Mouse (Mus musculus): ENCODE measurements around the gene Jarid2.

The Jarid2 gene

DNA sequence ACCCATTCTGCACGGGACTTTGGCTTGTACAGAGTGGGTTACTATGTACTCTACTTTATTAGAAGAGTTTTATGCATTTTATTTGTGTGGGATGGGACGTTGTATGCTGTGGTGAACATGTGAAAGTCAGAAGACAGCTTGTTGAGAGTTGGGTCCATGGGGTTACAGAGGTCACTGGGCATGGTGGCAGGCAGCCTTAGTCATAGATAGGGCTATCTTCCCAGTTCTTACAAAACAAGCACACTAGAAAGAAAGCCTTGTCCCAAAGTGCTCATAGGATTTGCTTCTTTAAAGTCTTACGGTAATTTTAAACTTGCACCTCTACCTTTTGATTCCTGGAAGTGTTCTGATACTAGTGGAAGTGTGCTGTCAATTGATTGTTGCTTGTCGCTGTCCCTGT is 103.6 kb downstream of the Jarid2 start:
- no peak for DNase-seq (ENCODE audit: extremely low spot score, low read depth, low spot score)

DNA sequence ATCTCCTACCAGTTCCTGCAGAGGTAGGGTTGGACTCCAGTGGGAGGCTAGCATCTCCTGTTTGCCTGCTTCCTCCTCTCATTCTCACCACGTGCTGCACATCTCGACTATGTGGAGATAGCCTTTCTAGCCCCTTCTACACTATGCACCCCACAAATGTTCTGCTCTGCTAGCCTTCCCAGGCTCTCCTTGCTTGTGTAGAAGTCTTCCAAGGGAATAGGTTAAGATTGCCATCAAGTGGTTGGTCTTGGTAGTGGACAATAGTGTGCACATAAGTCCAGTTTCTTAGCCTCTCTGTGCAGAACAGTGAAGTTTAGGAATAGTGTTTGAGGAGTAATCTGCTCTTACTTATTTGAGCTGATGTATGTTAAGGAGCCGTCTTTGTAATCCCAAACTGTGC is 104.1 kb downstream of the Jarid2 start:
- DNase-seq (ENCODE audit: extremely low spot score, low read depth, low spot score): no peak

DNA sequence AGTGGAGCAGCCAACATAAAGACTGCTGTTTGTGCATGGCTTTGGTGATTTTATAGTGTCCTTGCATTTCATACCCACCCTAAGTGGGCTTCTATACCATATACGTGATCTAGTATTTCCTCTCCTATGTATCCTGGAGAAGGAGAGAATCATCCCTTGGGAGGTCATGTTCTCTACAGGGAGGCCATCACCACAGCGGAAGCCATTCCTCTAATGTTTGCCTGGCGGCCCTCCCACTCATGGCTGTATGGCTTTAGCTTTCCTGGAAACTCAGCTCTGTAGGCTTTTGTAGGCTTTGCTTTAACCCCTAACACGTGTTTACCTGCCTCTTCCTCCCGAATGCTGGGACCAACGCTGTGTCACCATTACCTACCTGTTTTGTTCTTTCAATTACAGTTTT is 108.2 kb downstream of the Jarid2 start:
- no peak for DNase-seq (ENCODE audit: extremely low spot score, low read depth, low spot score)

DNA sequence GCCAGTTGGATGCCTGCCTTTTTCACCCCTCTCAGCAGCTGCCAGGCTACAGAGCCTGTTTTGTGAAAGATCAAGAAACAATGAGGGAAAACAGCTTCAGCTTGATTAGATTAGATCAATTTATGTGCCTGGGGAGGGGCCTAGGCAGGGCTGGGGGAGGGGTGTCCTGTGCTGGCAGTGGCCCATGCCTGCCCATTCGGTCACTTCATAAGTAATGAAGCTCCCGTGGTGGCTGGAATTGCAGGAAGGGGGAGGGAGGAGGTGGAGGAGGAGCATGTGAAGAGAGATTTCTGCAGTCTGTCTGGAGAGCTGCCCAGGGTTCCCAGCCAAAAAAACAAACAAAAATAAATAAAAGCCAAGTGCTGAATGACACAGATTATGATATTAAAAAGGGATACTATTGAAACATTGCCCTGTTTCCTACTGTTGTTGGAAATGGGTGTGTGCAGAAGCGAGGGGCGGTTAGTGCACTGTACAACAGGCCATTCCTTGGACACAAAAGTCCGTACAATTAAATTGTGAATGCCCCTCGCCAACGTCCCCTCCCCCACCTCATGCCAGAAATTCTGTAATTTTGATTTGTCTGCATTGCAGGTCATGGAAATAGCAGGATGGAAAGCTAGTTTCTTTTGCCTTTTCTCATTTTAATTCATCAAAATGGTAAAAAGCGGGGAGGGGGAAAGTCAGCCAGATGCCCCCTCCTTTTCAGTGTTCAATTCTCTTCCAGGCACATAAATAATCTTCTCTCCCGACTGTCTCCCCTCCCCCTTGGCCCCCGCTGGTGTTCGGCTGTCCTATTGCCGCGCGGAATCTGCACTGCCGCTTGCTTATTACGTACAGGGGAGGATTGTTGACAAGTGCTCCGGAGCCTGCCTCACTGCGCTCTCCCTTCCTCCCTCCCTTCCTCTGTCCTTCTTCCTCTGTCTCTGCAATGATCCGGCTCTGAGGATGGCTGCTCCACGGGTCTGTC is 110.9 kb downstream of the Jarid2 start:
- DNase-seq (ENCODE audit: extremely low spot score, low read depth, low spot score): peak; percentile 57

DNA sequence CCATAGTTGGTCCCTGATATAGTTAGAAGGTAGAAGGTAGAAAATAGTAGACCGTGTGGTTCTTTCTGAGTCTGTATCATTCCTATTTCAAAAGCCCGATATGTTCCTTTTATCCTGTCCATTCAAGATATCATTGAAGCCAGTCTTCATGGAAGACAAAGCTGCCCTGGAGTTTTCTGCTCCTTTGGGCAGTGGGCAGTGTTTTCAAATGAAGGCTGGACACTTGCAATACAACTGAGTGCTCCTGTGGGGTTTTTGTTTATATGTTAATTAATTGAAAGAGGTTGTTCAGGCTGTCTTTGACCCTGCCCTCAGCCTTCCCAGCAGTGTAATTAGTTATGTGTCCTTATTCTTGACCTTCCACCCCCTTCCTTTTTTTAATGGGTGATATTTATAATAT is 122.2 kb downstream of the Jarid2 start:
- DNase-seq (ENCODE audit: extremely low spot score, low read depth, low spot score): no peak

DNA sequence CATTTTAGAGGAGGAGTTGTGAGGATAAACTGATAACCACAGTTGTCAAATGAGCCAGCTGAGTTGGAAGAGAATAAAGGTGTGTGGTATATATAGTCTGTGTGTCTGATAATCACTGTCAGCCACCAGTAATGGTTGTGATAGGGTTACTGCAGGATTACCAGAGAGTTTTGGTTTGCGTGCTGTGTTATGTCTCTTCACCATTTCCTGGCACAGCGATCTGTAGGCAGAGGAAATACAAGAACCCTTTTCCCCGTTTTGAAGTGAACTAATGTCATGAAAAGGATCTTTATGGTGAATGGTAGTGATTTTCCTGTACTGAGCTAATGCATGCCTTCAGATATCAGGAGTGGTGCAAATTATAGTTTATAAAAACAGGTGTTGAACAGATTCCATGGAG is 122.8 kb downstream of the Jarid2 start:
- DNase-seq (ENCODE audit: extremely low spot score, low read depth, low spot score): no peak

DNA sequence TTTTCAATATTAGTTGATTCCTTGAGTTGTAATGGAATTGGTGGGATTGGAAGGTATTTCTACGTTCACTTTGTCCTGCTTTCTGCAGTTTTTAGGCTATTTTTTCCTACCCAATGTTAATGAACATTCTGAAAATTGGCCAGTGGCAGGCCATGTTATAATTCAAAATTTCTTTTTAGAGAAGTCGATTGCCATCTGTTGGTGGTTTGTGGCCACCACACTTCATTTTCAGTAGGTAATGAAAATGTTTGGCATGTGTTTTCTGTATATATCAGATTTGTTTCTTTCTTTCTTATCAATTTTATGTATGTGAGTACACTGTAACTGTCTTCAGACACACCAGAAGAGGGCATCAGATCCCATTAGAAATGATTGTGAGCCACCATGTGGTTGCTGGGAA is 136.3 kb downstream of the Jarid2 start:
- no peak for DNase-seq (ENCODE audit: extremely low spot score, low read depth, low spot score)

DNA sequence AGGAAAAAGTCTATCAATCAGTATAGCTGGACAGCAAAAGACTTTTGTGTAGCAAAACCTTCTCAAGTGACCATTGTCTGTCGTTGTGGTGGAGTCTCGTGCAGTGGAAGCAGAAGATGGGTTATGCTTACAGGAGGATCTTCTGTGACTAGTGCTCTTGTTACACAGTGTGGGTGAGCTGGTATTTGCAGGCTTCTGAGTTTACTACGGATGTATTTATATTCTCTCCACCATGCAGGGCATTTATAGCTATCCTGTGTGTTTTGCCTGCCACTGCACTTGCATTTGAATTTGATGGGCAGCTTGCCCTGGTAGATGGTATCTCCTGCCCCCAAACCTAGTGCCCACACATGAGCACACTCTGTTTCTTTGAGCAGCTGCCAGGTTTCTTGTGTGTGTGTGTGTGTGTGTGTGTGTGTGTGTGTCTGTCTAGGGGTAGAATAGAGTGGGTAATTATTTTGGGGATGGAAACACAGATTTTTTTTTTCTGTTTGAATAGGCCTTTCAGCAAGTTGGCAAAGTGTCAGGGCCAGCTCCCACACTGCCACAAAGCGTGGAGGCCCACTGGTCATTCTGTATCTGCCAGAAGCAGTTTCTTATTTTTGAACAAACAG is 138.9 kb downstream of the Jarid2 start:
- no peak for DNase-seq (ENCODE audit: extremely low spot score, low read depth, low spot score)

DNA sequence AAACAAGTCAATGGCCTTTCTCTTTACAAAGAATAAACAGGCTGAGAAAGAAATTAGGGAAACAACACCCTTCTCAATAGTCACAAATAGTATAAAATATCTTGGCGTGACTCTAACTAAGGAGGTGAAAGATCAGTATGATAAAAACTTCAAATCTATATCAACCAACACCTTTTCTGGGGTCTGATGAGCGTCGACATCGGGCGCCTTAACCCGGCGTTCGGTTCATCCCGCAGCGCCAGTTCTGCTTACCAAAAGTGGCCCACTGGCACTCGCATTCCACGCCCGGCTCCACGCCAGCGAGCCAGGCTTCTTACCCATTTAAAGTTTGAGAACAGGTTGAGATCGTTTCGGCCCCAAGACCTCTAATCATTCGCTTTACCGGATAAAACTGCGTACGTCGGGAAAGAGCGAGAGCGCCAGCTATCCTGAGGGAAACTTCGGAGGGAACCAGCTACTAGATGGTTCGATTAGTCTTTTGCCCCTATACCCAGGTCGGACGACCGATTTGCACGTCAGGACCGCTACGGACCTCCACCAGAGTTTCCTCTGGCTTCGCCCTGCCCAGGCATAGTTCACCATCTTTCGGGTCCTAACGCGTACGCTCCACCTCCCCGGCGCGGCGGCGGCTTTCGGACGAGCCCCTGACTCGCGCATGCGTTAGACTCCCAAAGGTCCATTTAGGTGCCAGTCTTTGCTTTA is 140.3 kb downstream of the Jarid2 start:
- peak; percentile 100 for DNase-seq (ENCODE audit: extremely low spot score, low read depth, low spot score)

DNA sequence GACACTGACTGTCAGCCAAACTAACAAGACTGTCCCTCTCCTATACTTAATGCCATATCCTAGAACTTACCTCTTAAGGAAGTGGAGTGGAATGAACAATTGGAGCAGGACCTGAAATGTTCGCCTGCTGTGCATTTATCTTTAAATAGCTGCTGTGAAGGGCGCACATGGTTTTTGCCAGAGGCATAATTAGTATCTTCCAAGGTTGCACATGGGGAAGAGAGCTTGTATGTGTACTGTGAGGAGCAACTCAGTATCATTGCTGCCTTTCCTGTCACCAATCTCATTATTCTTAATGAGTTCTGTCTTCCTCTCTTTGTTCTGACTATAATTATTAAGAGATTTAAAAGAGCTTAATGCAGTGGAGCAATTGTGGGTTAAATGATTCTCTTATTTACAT is 147.5 kb downstream of the Jarid2 start:
- no peak for DNase-seq (ENCODE audit: extremely low spot score, low read depth, low spot score)

DNA sequence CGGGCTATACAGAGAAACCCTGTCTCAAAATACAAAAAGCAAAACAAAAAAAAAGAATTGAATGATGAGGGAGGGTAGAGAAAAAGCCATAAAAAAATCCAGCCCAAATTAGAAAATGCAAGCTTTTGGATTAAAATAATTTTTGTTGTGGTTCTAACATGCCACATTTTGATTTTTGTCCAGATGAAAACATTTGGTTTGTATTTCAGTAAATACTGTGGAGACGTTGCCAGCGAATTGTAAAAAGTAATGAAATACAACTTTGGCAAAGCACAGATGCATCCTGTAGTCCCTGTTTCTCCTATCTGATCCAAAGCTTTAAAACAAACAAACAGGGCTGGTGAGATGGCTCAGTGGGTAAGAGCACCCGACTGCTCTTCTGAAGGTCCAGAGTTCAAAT is 151.7 kb downstream of the Jarid2 start:
- no peak for DNase-seq (ENCODE audit: extremely low spot score, low read depth, low spot score)

DNA sequence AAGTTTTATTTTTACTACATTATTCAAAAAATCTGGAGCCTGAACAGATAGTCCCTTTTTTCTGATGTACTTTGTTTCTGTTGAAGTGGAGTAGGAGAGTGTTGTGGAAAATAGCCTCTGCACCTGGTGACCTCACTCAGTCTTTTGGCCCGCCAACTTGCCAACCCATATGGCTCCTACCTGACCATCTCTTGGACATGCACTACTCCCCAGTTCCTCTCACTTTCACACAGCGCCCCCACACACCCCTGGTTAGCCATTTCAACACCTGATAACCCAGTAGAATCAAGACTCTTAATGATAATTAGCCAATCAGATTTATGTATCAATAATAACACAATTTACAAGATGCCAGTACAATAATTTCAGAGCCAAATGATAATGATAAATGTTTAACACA is 156.9 kb downstream of the Jarid2 start:
- no peak for DNase-seq (ENCODE audit: extremely low spot score, low read depth, low spot score)

DNA sequence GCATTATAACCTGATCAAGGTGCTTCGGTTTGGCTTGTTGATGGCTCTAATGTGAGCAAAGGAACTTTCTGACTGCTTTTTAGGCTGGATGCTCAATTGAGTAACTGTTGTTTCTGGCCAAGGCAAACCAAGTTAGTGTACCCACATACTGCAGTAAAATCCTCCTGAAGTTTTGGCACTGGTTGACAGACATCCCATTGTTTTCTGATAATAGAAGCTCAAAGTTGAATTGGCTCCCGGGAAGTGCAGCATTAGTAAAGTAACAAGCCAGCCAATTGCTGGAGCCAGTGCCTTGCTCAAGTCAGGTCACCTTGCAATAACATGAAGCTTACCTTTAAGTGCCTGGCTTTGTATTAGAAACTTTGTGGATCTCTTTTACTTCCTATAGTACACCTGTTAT is 161.3 kb downstream of the Jarid2 start:
- no peak for DNase-seq (ENCODE audit: extremely low spot score, low read depth, low spot score)

DNA sequence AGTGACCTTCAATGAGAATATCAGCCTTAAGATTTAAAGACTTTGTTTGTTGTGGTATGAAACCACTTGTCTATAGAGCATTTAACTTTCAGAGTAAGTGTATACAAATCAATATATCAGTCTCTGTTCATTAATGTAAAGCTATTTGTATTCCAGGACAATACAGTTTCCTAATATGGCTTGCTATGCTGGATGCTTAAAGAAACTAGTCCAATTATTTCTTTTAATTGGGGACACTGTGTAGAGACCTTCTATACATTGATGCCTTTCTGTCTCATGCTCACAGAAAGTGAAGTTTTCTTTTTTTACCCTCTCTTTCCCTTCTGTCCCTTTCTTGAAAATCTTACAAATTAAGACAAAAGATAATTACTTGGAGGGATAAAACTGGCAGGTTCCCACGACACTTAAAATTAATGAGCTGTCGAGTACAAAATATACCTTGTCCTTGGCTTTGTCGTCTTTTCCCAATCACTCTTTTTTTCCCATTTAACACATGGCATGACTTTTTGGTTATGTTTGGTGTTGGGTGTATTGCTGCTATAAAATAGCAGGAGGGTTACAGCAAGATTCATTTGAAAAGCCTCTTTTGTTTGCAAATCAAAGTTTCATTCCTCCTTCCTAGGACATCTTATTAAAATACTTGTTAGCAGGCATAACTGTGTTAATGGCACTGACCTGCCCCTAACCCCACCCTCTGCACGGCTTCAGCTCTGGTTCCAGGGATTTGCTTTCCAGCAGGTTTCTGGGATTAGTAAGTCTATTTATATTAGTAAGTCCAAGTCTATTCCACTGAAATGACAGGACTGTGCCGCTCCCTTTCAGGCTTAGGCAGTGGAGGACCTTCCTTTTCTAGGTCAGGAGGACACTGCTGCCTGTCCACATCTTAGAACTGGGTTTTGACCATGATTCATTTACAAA is 162.8 kb downstream of the Jarid2 start:
- DNase-seq (ENCODE audit: extremely low spot score, low read depth, low spot score): no peak

DNA sequence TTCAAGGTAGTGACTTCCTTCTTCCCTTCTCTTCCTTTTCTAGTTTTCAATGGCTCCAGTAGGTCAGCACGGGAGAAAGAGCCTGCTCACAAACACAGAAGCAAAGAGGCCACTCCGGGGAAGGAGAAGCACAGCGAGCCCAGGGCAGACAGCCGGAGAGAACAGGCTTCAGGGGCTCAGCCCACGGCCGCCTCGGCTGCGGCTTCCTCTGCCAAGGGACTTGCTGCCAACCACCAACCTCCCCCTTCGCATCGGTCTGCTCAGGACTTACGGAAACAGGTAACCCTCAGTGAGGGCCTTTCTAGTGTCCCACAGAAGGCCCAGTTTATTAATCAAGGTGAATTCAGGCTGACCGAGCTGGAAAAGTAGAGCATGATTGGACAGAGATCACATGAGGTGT is 166.9 kb downstream of the Jarid2 start:
- DNase-seq (ENCODE audit: extremely low spot score, low read depth, low spot score): no peak

DNA sequence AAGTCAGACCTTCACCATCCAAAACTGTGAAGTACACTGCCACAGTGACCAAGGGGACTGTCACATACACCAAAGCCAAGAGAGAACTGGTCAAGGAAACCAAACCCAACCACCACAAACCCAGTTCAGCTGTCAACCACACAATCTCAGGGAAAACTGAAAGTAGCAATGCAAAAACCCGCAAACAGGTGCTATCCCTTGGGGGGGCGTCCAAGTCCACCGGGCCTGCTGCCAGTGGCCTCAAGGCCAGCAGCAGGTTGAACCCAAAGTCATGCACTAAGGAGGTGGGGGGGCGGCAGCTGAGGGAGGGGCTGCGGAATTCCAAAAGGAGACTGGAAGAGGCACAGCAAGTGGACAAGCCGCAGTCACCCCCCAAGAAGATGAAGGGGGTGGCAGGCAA is 173.0 kb downstream of the Jarid2 start:
- DNase-seq (ENCODE audit: extremely low spot score, low read depth, low spot score): no peak

DNA sequence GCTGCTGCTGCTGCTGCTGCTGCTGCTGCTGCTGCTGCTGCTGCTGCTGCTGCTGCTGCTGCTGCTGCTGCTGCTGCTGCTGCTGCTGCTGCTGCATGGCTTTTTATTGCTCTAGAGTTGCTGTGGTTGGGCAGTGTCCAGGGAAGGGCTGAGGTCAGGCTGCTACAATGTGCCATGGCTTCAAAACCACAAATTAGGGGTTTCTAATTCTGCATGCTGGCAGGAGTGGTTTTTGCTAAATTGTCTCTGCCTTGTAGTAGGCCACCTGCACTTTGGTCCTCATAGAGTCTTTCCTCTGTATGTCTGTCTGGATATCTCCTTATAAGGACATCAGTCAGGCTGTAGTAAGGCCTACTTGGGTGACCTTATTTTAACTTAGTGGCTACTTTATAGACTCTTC is 174.1 kb downstream of the Jarid2 start:
- no peak for DNase-seq (ENCODE audit: extremely low spot score, low read depth, low spot score)

DNA sequence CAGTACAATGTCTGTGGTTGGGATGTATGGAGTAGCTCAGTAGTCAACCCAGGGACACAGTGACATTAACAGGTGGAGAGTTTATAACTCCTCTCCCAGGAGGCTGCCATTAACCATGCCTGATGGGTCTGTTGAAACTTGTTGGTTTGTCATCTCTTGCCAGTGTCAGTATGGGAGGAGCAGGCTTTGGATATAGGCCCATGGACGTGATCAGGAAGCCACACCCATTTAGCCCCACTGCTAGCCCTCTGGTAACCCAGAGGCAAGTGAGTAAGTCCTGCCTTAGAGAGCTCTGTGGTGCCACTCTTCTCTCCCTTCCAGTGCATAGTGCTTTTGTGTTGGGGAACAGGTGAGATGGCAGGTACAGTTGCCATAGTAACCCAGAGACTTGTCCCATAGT is 175.0 kb downstream of the Jarid2 start:
- DNase-seq (ENCODE audit: extremely low spot score, low read depth, low spot score): no peak

DNA sequence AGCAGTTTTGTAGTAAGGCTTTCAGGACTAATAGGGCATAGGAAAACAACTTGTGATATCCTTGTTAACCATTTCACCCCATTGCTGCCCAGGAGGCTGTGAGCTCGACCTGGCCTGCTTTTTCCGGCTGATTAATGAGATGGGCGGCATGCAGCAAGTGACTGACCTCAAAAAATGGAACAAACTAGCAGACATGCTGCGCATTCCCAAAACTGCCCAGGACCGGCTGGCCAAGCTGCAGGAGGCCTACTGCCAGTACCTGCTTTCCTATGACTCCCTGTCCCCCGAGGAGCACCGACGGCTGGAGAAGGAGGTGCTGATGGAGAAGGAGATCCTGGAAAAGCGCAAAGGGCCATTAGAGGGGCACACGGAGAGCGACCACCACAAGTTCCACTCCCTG is 176.9 kb downstream of the Jarid2 start:
- DNase-seq (ENCODE audit: extremely low spot score, low read depth, low spot score): no peak

DNA sequence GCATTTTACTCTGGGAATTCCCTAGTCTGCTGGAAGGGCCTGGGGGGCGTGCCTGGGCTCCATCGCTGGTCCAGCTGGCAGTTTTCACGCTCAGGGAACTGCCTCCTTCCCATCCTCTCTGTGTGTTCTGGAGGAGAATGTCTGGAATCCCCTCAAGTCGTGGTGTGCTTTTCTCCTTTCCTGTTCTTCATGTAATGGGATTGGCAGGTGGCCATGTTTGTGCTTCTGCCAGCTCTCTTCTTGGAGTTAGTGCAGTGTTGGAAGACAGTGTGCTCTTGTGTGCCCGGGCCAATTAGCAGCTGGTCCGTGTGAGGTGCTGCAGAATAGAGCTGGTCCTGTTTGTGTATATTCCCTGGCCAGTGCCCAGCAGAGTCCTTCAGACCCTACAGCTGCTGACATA is 178.4 kb downstream of the Jarid2 start:
- DNase-seq (ENCODE audit: extremely low spot score, low read depth, low spot score): no peak

DNA sequence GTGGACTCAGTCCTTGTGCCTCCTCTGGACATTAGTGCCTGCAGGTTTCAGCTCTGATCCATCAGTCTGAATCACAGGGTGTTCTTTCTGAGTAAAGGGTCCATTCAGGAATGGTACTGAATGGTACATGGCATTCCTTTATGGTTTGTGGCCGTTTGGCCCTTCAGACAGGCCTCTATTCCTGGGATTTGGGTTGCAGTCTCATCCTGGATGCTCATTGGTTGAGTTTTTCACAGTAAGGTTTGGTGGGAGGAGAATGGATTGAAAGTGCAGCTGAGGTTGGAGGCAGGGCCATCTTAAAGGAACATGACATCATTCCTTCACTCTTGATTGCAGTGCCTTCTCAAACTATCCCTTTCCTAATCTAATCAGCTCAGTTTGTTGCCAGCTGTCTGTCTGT is 179.5 kb downstream of the Jarid2 start:
- DNase-seq (ENCODE audit: extremely low spot score, low read depth, low spot score): no peak
